Mouse (Mus musculus) left cerebral cortex, postnatal 14 days (tissue): ENCODE results near the gene Birc6. TPM values are rescaled to one million over a fixed set of nuclear protein-coding genes. Genes with fewer than 3 reads are reported as not detected.
"Not testable (repeated sequence)": the region's sequence is repeated elsewhere in the genome, so short reads cannot be mapped to it uniquely, and the experiment has no call there.

Experiments used
- DNase-seq, 2 experiments: peaks; one replicate each; pipeline ENCODE4 v3.0.0; 2021 to 2022; ENCODE audit warnings: low spot score in 2 of 2, mixed read lengths in 1 of 2
- intact Hi-C: fragments of 180-260 bp; cut with DNase I; formaldehyde crosslinking; loops from one replicate; pipeline ENCODE4 v1.15.1; 2025
- total RNA-seq, 2 experiments: library from RNA; stranded (reverse); gene quantifications; 2 replicates each; pipeline ENCODE4 v1.2.3; 2021

The Birc6 gene
- total RNA-seq, 2 experiments from 2014 or later: 152 TPM

DNA sequence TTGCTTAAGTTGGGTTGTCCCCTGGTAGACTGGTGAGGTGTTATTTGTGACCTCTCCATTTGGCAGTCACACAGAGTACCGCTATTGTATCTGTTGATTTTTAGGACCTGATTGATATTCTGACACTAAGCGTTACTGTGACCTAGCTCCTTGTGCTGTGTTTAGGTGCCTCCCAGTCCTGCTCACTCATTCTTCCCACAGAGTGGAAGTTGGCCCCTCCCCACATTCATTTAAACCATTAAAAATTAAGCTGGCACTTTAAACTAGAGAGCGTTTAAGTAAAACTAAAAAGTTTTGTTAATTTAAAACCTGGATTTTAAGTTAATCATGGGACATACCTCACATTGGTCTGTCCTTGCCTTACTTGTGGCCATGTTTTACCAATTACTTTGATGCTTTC, 156.8 kb downstream of the Birc6 start:
- intact Hi-C loops: no loop called here
- no peak for DNase-seq

DNA sequence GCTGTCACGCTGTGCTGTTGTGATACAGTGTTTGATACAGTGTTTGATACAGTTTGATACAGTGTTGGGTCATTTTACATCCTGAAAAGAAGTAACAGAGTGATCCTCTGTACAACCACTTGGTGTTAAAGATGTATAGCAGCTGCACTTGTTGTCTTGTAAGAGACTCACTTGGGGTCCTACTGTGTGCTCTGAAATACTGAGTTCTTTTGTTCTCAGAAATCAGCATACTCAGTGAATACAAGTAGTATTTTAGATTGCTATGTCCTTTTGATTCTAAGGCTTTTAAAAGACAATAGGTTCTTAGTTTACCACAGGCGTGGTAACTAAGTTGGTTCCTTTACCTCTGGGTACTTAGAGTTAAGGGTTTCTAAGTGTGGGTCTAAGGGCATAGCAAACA, 160.5 kb downstream of the Birc6 start:
- intact Hi-C loops: no loop called here
- no peak for DNase-seq

DNA sequence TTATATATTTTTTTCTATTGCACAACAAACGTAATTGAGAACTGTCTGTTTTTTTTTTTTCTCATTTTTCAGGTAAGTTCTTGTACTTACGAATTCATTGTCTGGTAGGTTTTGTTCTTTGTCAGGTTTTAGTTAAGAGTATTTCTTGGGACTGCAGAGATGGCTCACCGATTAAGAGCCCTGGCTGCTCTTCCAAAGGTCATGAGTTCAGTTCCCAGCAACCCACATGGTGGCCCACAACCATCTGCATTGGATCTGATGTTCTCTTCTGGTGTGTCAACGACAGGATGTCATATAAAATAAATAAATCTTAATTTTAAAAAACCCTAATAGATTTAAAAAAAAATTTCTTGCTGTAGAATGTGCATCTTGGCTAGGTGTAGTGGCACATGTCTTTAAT, 161.3 kb downstream of the Birc6 start:
- intact Hi-C loops: no loop called here
- DNase-seq: no peak

DNA sequence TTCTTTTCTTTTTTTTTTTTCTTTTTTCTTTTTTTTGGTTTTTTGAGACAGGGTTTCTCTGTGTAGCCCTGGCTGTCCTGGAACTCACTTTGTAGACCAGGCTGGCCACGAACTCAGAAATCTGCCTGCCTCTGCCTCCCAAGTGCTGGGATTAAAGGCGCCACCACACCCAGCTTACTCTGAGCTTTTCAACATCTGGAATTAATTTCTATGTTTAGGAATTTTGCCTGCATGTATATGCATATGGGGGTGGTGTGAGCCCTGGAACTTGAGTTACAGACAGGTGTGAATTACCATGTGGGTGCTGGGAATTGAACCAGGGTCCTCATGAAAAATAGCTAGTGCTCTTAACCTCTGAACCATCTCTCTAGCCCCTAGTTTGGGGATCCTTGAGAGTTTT, 173.6 kb downstream of the Birc6 start:
- intact Hi-C loops, DNase-seq: not testable (repeated sequence)

- no peak for DNase-seq
- intact Hi-C loops: no loop called here
Observed at GRCm38 (mm10) chr17:74705480-74705879, 177.4 kb downstream of the Birc6 start.

- DNase-seq: no peak
- intact Hi-C loops: no loop called here
Observed at GRCm38 (mm10) chr17:74706593-74706992, 178.5 kb downstream of the Birc6 start.

- intact Hi-C loops: no loop called here
- no peak for DNase-seq
Observed at GRCm38 (mm10) chr17:74707637-74708152, 179.6 kb downstream of the Birc6 start.

GRCm38 (mm10) chr17:74710731-74711130, 182.6 kb downstream of the Birc6 start:
- intact Hi-C loops: no loop called here
- no peak for DNase-seq

DNA sequence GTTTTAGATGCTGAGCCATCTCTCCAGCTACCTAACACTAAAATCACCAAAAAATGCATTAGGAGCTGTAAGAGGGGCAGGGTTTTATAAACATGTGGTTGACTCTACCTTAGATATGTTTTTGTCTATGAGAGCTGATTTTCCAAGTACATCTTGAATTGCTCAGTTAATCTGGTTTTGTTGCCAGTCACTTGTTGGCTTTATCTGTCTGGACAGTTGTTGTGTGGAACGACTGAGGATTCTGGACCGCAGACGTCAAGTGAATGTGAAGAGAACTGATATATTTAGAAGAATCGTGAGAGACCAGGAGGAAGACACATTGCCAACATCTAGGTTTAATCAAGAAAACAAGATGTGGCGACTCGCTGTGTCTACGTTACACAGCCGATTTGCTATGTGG, 183.5 kb downstream of the Birc6 start:
- DNase-seq: peak in 1 of 2 experiments; percentile 13

DNA sequence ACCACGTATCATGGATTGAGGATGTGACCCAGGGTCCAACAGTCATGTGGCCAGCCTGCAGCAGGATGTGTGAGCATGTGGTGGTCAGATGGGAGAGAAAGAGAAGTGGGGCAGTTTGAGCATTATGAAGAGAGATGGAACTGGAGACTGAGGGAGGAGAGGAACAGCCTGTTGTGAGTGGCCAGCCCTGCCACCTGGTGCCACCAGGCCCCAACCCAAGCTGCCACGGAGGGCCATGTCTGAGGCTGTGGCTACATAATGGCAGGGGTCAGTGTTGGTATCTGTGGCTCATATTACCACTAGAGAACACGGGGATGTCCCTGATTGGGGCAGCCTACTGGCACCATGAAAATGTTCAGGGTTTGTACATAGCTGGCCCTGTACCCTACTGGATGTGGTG, 187.0 kb downstream of the Birc6 start:
- no peak for DNase-seq
- intact Hi-C loops: no loop called here

More for the DNA sequence above, 183.5 kb downstream of the Birc6 start:
- intact Hi-C loops: no loop called here

DNA sequence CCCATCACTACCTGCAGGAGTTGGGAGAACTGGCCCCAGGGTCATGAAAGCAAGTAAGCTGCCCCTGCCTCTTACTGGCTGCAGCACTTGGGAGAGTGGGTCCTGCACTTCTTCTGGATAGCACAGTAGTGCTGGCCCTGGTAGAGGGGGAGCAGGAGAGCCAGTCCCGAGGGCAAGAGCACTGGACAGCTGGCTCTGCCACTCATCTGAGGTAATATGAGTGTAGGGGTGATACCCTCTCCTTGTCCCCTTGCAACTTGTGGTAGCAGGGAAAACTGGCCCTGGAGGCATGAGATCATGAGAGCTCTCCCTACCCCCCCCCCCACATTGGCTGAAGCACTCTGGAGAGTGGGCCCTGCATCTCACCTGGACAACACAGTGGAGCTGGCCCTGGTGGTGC, 187.6 kb downstream of the Birc6 start:
- DNase-seq: no peak
- intact Hi-C loops: no loop called here

DNA sequence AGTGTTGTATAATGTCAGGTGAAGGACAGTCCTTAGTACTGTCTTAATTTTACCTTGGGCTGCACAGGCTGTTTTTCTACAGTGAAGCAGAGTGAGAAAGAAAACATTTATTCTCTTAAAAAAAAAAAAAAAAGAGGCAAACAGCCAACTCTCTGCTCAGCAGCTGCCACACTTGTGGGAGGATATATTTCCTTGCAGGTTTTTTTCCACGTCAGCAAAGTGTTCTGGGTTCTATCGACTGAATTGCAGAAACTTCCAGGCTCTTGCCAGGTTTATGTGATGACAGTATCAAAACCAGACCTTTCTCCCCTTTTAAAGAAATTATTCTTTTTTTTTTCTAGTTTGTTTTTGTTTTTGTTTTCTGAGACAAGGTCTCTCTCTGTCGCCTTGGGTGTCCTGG, 188.5 kb downstream of the Birc6 start:
- DNase-seq: no peak
- intact Hi-C loops: no loop called here

- DNase-seq: no peak
- intact Hi-C loops: no loop called here
Observed at GRCm38 (mm10) chr17:74717091-74717617, 189.1 kb downstream of the Birc6 start.

- intact Hi-C loops: no loop called here
Observed at GRCm38 (mm10) chr17:74717618-74718151, 189.6 kb downstream of the Birc6 start, which contains the start of gene Ttc27. TSS of gene Ttc27 (plus strand) at chr17:74717732.

DNA sequence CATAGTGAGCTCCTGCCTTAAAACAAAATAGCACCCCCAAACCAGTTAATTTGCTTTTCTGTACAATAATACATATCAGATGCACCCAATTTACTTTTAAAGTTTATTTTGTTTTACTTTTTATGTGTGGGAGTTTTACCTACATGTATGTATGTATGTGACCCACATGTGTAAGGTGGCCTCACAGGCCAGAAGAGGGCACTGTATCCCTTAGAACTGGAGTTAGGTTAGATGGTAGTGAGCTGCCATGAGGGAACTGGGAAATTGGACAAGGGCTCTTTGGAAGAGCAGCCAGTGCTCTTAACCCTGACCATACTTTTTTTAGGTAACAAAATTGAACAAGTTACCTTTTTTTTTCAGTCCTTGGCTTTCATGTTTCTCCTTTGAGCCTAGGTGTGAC, 204.8 kb downstream of the Birc6 start:
- DNase-seq: no peak
- intact Hi-C loops: no loop called here

More at GRCm38 (mm10) chr17:74717618-74718151, 189.6 kb downstream of the Birc6 start, which contains the start of gene Ttc27:
- peak; percentile 97 to 98 for DNase-seq

DNA sequence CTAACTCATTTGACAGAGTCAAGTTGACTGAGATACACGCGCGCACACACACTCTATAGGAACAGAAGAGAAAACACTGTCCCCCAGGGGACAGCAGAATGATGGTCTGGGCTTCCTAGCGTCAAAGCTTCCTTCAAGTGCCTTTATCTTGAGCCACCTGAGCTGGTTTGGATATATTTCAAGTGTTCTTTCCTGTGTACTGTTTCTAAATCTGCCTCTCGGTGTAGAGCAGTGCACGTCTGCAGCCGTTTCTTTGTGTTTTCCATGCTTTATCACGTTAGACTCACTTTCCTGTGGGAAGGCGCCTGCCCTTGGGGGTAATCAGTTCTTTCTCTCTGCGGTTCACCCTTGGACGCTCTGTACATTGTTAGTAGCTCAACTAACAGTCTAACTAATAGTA, 207.3 kb downstream of the Birc6 start:
- no peak for DNase-seq
- intact Hi-C loops: no loop called here

GRCm38 (mm10) chr17:74749659-74750058, 221.6 kb downstream of the Birc6 start:
- intact Hi-C loops: no loop called here
- no peak for DNase-seq

GRCm38 (mm10) chr17:74751026-74751425, 222.9 kb downstream of the Birc6 start:
- peak in 1 of 2 experiments; percentile 9 for DNase-seq
- intact Hi-C loops: no loop called here
